8 mouse cellular contexts compared by ENCODE assay signal in genomic region chr9:20607100-20607974, GRCm38 (mm10). TPM values are rescaled to one million over a fixed set of nuclear protein-coding genes. Genes with fewer than 3 reads are reported as not detected.
A peak's percentile ranks its signal among the peaks of the same experiment; 100 is the strongest.
DNase-seq lines count a peak whose midpoint lies in the region; ATAC-seq lines count a peak whose summit lies in the region.

No protein-coding gene starts in this region.

- peak overlapping the region; percentile 91 for H3K9ac ChIP-seq in intestine, embryonic 14.5 days (ENCODE audit: low read length)

- intact Hi-C loops in left cerebral cortex, postnatal 14 days (cut with DNase I), result loop anchor here (2.0 kb wide), 1 partner anchor 37 kb away; the partner anchor contains the start of gene Fbxl12

- H3K4me2 ChIP-seq in intestine, embryonic 14.5 days (ENCODE audit: low read length), result peak overlapping the region; percentile 90

- H3K27ac ChIP-seq in intestine, embryonic 14.5 days (ENCODE audit: low read depth), result peak overlapping the region; percentile 98

- peak; percentile 76 to 82 for DNase-seq in adrenal gland, adult 18-20 months (ENCODE audit: low spot score in 2 of 2)
- peak; percentile 95 for DNase-seq in embryo, embryonic 11 days
- DNase-seq in gastrocnemius, postnatal 25 days, result peak; percentile 88
- DNase-seq in intestine, embryonic 14.5 days (ENCODE audit: low spot score), result peak; percentile 99
- DNase-seq in left cerebral cortex, postnatal 14 days (ENCODE audit: low spot score in 2 of 2), result peak; percentile 85 to 90
- DNase-seq in mesoderm, embryonic 11.5 days (ENCODE audit: low read depth, low spot score), result peak; percentile 96
- peak; percentile 85 to 86 for DNase-seq in right cerebral cortex, postnatal 36 days (ENCODE audit: low spot score in 2 of 2)
- peak; percentile 94 for DNase-seq in yolk sac, embryonic 10.5 days (ENCODE audit: low spot score)

- peaks cover 4% of the 10 kb centered on the region; the same call in 1 of the 2 replicates for H3K9me3 ChIP-seq in intestine, embryonic 14.5 days (ENCODE audit: control insufficient read depth, low read length)

- under 1% methylated on average over 57 of the region's 57 CpGs for WGBS in intestine, embryonic 14.5 days

- ATAC-seq in intestine, embryonic 14.5 days (replicated peaks; ENCODE audit: low FRiP score, low TSS enrichment, low read depth), result peak; percentile 85

- peak overlapping the region; percentile 75 for H3K4me3 ChIP-seq in intestine, embryonic 14.5 days (ENCODE audit: low read depth, low read length)

- H3K36me3 ChIP-seq in intestine, embryonic 14.5 days (ENCODE audit: control insufficient read depth, insufficient read depth, low read length), result no peaks in the 10 kb centered on the region

- no peaks in the 10 kb centered on the region for H3K27me3 ChIP-seq in intestine, embryonic 14.5 days (replicated peaks; ENCODE audit: control insufficient read depth, insufficient read depth, low read length)

- no peaks in the 10 kb centered on the region for H3K4me1 ChIP-seq in intestine, embryonic 14.5 days (replicated peaks; ENCODE audit: control insufficient read depth, insufficient read depth, low read length)

RNA-seq across cellular contexts. Expression of gene Zfp846, which starts 26.2 kb away (rescaled TPM):
- 1 to 10 TPM; 5.9 to 6.7 TPM for total RNA-seq in adrenal gland, adult 18-20 months (2021)
- 1 to 10 TPM; 3.0 to 3.6 TPM for total RNA-seq in gastrocnemius, postnatal 25 days (2021)
- 16.5 and 21.6 TPM in 2 replicates for polyA plus RNA-seq in intestine, embryonic 14.5 days (2014; fragmentation: Nextera tagmentation; extraction: Ambion mirVana)
- total RNA-seq in left cerebral cortex, postnatal 14 days (2021), result 10 to 100 TPM; 18.3 to 24.4 TPM

RNA-seq across cellular contexts. Expression of gene Ubl5, which starts 35.3 kb away (rescaled TPM):
- 100 to 1,000 TPM; 352 to 436 TPM for total RNA-seq in adrenal gland, adult 18-20 months (2021)
- total RNA-seq in gastrocnemius, postnatal 25 days (2021), result 100 to 1,000 TPM; 168 to 183 TPM
- polyA plus RNA-seq in intestine, embryonic 14.5 days (2014; fragmentation: Nextera tagmentation; extraction: Ambion mirVana), result 346 and 349 TPM in 2 replicates
- 100 to 1,000 TPM; 346 to 360 TPM for total RNA-seq in left cerebral cortex, postnatal 14 days (2021)

RNA-seq across cellular contexts. Expression of gene Fbxl12, which starts 37.2 kb away (rescaled TPM):
- total RNA-seq in adrenal gland, adult 18-20 months (2021), result 10 to 100 TPM; 18.3 to 19.4 TPM
- total RNA-seq in gastrocnemius, postnatal 25 days (2021), result 1 to 10 TPM; 4.7 to 5.1 TPM
- 11.6 and 12.1 TPM in 2 replicates for polyA plus RNA-seq in intestine, embryonic 14.5 days (2014; fragmentation: Nextera tagmentation; extraction: Ambion mirVana)
- total RNA-seq in left cerebral cortex, postnatal 14 days (2021), result 10 to 100 TPM; 16.8 to 16.9 TPM

RNA-seq across cellular contexts. Expression of gene Pin1, which starts 44.6 kb away (rescaled TPM):
- 10 to 100 TPM; 24.9 to 27.7 TPM for total RNA-seq in adrenal gland, adult 18-20 months (2021)
- 10 to 100 TPM; 13.0 to 14.1 TPM for total RNA-seq in gastrocnemius, postnatal 25 days (2021)
- polyA plus RNA-seq in intestine, embryonic 14.5 days (2014; fragmentation: Nextera tagmentation; extraction: Ambion mirVana), result 55.1 and 55.3 TPM in 2 replicates
- total RNA-seq in left cerebral cortex, postnatal 14 days (2021), result 10 to 100 TPM; 46.0 to 46.7 TPM

Comparison
In these comparisons a context has a peak if more than half of its experiments do, and no peak if none do; other contexts are left out.
1. Peak in every context shown above with its lines: DNase-seq, ATAC-seq, H3K4me3 ChIP-seq and H3K27ac ChIP-seq.